Mouse (Mus musculus): ENCODE data around the gene Inip. TPM values are rescaled to one million over a fixed set of nuclear protein-coding genes. Genes with fewer than 3 reads are reported as not detected.

Gene Inip
- polyA plus RNA-seq, 1 experiment from 2014 or later = 17.3 TPM

DNA sequence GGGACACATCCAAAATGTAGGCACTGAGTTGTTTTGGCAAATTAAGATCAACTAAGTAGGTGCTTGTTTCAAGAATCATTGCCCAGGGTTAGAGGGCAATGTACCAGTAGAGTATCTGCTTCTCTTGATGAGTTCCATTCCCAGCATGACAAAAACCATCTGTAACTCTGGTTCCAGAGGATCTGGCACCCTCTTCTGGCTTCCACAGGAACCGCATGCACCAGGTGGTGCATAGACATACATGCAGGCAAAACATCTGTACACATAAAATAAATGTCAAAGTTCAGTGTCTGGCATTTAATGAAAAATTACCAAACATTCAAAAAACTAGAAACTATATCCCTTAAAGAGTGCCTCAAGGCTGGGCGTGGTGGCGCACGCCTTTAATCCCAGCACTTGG lies 62.1 kb downstream of the Inip start:
- no peak overlapping the region for H3K27ac ChIP-seq (replicated peaks)
- 87% methylated on average over 4 of the region's 4 CpGs for WGBS (ENCODE audit: insufficient replicate concordance)
- H3K36me3 ChIP-seq (replicated peaks) = no peaks in the 10 kb centered on the region

DNA sequence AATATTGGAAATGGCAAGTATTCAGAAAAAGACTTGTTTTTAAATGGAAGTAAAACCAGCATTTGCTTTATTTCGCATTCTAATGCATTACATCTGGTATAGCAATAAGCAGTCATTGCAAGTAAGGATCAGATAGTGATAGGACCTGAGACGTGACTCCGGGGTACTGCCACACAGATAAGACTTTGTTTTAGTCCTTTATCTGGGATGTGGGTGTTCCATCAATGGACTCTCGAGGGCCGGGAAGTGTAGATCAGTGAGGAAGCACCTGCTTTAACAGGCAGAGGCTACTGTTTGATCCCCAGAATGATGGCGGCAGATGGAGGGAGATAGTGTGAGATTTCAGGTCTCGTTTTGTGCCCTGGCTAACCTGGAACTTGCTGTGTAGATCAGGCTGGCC lies 69.8 kb downstream of the Inip start:
- Histone ChIP-seq H3K27ac (replicated peaks) (no peak overlapping the region), H3K4me2 (no peak overlapping the region; the same call in 1 of the 2 replicates), H3K4me1 (replicated peaks) (peaks cover 4% of the 10 kb centered on the region), H3K36me3 (replicated peaks) (no peaks in the 10 kb centered on the region), H3K4me3 (replicated peaks) (no peak overlapping the region), H3K9me3 (replicated peaks) (no peaks in the 10 kb centered on the region), H3K9ac (no peak overlapping the region), H3K27me3 (no peaks in the 10 kb centered on the region)
- 33% methylated on average over 7 of the region's 7 CpGs for WGBS (ENCODE audit: insufficient replicate concordance)
- ATAC-seq (ENCODE audit: insufficient read depth) = peak; percentile 47; the same call in 1 of the 2 replicates

More for the DNA sequence above, 62.1 kb downstream of the Inip start:
- H3K4me1 ChIP-seq (replicated peaks) = no peaks in the 10 kb centered on the region
- ATAC-seq (ENCODE audit: insufficient read depth) = no peak
- H3K9me3 ChIP-seq (replicated peaks) = no peaks in the 10 kb centered on the region
- no peak overlapping the region for H3K4me2 ChIP-seq
- H3K9ac ChIP-seq = no peak overlapping the region
- no peak overlapping the region for H3K4me3 ChIP-seq (replicated peaks)
- H3K27me3 ChIP-seq = no peaks in the 10 kb centered on the region

DNA sequence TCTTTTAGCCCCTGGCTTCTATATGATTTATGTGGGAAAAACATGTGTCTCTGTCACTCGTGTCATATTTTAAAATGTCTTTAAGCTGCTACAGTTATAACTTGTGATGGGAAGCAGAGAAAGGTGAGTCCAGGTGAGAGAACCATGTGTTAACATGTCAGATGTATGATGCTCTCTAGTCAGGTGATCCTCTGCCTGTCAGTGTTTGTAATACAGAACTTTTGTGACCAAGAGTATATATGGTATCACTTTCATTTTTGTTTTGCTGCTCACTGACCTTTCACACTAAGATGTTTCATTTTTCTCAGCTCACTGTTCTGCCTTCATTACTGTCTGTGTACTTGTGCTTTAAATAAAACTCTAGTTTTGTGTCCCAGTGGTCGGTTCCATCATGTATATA lies 72.5 kb downstream of the Inip start:
- H3K4me2 ChIP-seq = no peak overlapping the region
- H3K4me1 ChIP-seq (replicated peaks) = peaks cover 19% of the 10 kb centered on the region
- no peak for ATAC-seq (ENCODE audit: insufficient read depth)
- no peaks in the 10 kb centered on the region for H3K36me3 ChIP-seq (replicated peaks)
- H3K9me3 ChIP-seq (replicated peaks) = no peaks in the 10 kb centered on the region
- H3K27ac ChIP-seq (replicated peaks) = no peak overlapping the region
- H3K27me3 ChIP-seq = no peaks in the 10 kb centered on the region
- 59% methylated on average over 2 of the region's 2 CpGs for WGBS (ENCODE audit: insufficient replicate concordance)
- H3K4me3 ChIP-seq (replicated peaks) = no peak overlapping the region
- no peak overlapping the region for H3K9ac ChIP-seq

DNA sequence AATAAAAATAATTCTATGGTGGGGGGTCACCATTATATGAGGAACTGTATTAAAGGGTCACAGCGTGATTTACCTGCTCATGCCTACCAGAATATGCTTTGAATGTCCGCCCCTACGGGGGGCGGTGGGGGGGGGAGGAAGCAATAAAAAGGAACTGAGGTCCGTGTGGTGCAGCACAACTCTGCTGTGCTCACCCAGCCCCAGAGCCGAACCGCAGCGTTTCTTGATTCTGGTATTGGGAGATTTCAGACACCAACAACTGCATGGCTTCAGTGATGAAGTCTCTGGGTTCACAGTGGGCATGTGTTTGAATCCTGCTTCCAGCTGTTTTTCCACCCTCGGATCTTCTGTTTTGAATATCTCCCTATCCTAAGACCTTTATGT lies 73.5 kb downstream of the Inip start:
- no peak overlapping the region for H3K4me3 ChIP-seq (replicated peaks)
- peaks cover 21% of the 10 kb centered on the region for H3K4me1 ChIP-seq (replicated peaks)
- no peak overlapping the region for H3K27ac ChIP-seq (replicated peaks)
- H3K9ac ChIP-seq = no peak overlapping the region
- no peaks in the 10 kb centered on the region for H3K27me3 ChIP-seq
- WGBS (ENCODE audit: insufficient replicate concordance) = 45% methylated on average over 9 of the region's 9 CpGs
- no peak overlapping the region for H3K4me2 ChIP-seq
- no peak for ATAC-seq (ENCODE audit: insufficient read depth)
- H3K9me3 ChIP-seq (replicated peaks) = no peaks in the 10 kb centered on the region
- H3K36me3 ChIP-seq (replicated peaks) = no peaks in the 10 kb centered on the region

DNA sequence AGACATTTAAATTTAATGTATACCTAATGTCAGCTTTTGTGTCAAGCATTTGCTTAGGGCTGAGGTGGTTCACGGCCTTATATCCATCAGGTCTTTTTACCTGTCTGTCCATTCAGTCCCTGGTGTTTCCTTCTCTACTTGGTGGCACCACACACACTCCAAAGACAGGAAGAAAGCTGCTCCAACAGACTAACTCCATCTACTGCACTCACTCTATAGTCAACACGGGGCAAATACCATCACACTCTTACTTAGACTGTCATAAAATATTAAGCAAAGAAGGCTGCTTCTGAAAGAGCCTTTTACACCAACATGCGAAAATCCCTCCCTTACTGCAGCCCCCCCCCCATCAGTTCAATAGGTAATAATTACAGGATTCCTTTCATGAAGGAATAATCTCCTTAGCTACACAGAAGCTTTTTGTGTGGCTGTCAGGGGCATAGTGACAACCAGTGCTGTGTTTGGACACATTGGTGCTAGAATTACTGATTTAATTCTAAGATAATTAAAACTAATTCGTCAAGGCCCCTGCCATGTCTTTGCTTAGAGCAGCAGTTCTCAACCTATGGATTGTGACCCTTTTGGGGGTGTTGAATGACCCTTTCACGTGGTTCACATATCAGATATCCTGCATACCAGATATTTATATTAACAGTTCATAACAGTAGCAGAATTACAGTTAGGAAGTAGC lies 74.1 kb downstream of the Inip start:
- no peak for ATAC-seq (ENCODE audit: insufficient read depth)
- peaks cover 21% of the 10 kb centered on the region for H3K4me1 ChIP-seq (replicated peaks)
- no peaks in the 10 kb centered on the region for H3K9me3 ChIP-seq (replicated peaks)
- no peaks in the 10 kb centered on the region for H3K36me3 ChIP-seq (replicated peaks)
- H3K4me2 ChIP-seq = no peak overlapping the region
- H3K4me3 ChIP-seq (replicated peaks) = no peak overlapping the region
- H3K27me3 ChIP-seq = no peaks in the 10 kb centered on the region
- H3K27ac ChIP-seq (replicated peaks) = no peak overlapping the region
- no peak overlapping the region for H3K9ac ChIP-seq
- 62% methylated on average over 5 of the region's 5 CpGs for WGBS (ENCODE audit: insufficient replicate concordance)

DNA sequence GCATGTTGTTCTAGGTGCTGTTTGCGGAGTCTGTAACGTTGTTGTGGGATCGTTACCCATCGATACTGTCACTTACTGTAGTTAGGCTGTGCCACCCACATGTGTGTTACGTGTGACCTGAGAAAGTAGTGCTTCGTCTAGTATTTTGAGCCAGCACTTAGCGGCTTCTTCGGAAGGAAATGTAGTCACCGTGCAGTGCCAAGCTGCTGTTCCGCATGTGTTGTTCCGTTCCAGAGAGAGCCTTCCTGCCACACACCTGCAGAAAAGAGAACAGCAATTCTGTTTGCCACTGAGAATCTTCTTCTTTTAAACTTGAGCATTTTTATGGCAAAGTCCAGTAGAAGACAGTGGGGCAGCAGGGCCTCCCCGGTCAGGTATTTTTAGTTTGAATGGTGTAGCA lies 74.9 kb downstream of the Inip start:
- Histone ChIP-seq H3K9ac (no peak overlapping the region), H3K27me3 (no peaks in the 10 kb centered on the region), H3K9me3 (replicated peaks) (no peaks in the 10 kb centered on the region), H3K36me3 (replicated peaks) (no peaks in the 10 kb centered on the region), H3K27ac (replicated peaks) (no peak overlapping the region), H3K4me2 (no peak overlapping the region), H3K4me3 (replicated peaks) (no peak overlapping the region), H3K4me1 (replicated peaks) (peaks cover 18% of the 10 kb centered on the region)
- ATAC-seq (ENCODE audit: insufficient read depth) = no peak
- WGBS (ENCODE audit: insufficient replicate concordance) = 86% methylated on average over 12 of the region's 12 CpGs

DNA sequence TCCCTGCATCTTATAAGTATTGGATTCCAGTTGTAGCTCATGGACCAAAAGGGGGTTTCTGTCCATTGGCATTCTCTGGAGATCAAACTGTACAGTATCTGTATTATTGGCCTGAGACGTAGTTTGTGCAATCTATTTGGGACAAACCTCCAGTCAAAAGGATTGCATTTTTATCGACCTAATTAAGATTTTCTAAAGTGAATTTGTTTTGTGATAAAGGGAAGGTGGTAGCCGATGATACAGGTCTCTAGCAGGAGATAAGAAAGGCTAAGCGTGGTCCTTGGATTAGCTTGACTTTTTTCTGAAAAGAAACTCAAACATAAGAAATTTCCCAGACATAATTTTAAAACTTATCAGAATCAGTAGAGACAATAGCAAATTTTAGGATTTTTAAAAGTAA lies 75.8 kb downstream of the Inip start:
- Histone ChIP-seq H3K9ac (no peak overlapping the region), H3K27me3 (no peaks in the 10 kb centered on the region), H3K4me2 (no peak overlapping the region), H3K4me1 (replicated peaks) (peaks cover 17% of the 10 kb centered on the region), H3K27ac (replicated peaks) (no peak overlapping the region), H3K4me3 (replicated peaks) (no peak overlapping the region), H3K9me3 (replicated peaks) (no peaks in the 10 kb centered on the region), H3K36me3 (replicated peaks) (no peaks in the 10 kb centered on the region)
- 17% methylated on average over 4 of the region's 4 CpGs for WGBS (ENCODE audit: insufficient replicate concordance)
- no peak for ATAC-seq (ENCODE audit: insufficient read depth)

DNA sequence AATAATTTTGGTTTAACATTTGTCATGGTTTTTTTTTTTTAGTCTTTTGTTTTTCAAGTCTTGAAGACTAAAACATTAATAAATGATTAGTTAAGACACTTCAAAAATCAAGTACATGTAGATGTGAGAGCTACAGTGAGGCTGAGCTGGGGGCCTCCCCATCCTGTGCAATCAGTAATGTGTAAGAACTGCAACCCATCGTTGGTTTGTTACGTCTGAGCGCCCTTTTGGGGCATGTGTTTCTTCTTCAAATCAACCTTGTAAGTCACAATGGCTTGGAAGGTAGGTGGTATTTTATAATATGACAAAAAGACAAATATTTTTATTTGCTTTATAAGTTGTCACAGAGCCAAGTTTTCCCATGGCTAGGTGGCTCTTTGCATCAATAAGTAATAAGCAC lies 79.6 kb downstream of the Inip start:
- Histone ChIP-seq H3K27ac (replicated peaks) (no peak overlapping the region), H3K27me3 (no peaks in the 10 kb centered on the region), H3K4me2 (no peak overlapping the region), H3K4me3 (replicated peaks) (no peak overlapping the region), H3K9ac (no peak overlapping the region), H3K9me3 (replicated peaks) (no peaks in the 10 kb centered on the region), H3K4me1 (replicated peaks) (peaks cover 27% of the 10 kb centered on the region), H3K36me3 (replicated peaks) (0 out of 2 replicates have a peak, but pooled peaks cover 5% of the 10 kb centered on the region)
- no peak for ATAC-seq (ENCODE audit: insufficient read depth)
- 81% methylated on average over 3 of the region's 3 CpGs for WGBS (ENCODE audit: insufficient replicate concordance)

Other genes starting within 250 kb of the Inip start
- 19.2 and 19.6 TPM in 2 replicates for gene Hsdl2, start 220.0 kb downstream of the Inip start, polyA plus RNA-seq (2015; fragmentation: Nextera tagmentation; extraction: Ambion mirVana)
- 9.8 and 9.9 TPM in 2 replicates for gene E130308A19Rik, start 175.4 kb downstream of the Inip start, polyA plus RNA-seq (2015; fragmentation: Nextera tagmentation; extraction: Ambion mirVana)
- gene Snx30, start 4.3 kb upstream of the Inip start, polyA plus RNA-seq (2015; fragmentation: Nextera tagmentation; extraction: Ambion mirVana) = 3.7 and 4.3 TPM in 2 replicates
- not detected in 2 replicates for gene Slc46a2, start 113.5 kb upstream of the Inip start, polyA plus RNA-seq (2015; fragmentation: Nextera tagmentation; extraction: Ambion mirVana)
- not detected in 2 replicates for gene Mup4, start 159.1 kb upstream of the Inip start, polyA plus RNA-seq (2015; fragmentation: Nextera tagmentation; extraction: Ambion mirVana)
- not detected in 2 replicates for gene Mup6, start 162.7 kb upstream of the Inip start, polyA plus RNA-seq (2015; fragmentation: Nextera tagmentation; extraction: Ambion mirVana)